Mouse (Mus musculus) frontal cortex, adult (tissue): ENCODE results near the gene Ccdc78.

ENCODE experiments used
- ATAC-seq: cut with Nextera tagmentation; 2 replicates; pipeline ENCODE4 v1.9.2; 2017; ENCODE audit warnings: mild to moderate bottlenecking, moderate library complexity, mixed read lengths; ENCODE audit not compliant: low TSS enrichment

The Ccdc78 gene

GRCm38 (mm10) chr17:25810890-25811289 lies 24.5 kb downstream of the Ccdc78 start:
- no peak for ATAC-seq

DNA sequence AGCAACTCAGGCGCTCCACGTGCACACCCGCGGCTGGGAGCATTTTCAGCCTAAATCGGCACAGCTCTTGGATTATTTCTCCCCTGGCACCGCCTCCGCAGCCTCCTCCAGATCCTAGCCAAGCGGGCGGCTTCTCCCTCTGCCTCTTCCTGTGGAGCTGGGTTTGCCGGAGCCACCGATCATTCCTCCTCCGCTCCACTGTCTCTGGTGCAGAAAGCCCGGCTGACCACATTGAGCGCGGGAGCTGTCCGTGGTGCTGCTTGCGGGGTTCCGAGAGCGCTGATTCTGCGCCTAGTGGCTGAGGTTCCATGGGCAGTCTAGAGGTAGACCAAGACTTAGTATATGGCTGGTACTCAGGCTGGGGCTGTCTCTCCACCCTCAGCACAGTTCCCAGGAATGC lies 27.1 kb downstream of the Ccdc78 start:
- ATAC-seq = peak; percentile 75

- ATAC-seq = no peak
Measured at GRCm38 (mm10) chr17:25817662-25818061, 31.3 kb downstream of the Ccdc78 start.

DNA sequence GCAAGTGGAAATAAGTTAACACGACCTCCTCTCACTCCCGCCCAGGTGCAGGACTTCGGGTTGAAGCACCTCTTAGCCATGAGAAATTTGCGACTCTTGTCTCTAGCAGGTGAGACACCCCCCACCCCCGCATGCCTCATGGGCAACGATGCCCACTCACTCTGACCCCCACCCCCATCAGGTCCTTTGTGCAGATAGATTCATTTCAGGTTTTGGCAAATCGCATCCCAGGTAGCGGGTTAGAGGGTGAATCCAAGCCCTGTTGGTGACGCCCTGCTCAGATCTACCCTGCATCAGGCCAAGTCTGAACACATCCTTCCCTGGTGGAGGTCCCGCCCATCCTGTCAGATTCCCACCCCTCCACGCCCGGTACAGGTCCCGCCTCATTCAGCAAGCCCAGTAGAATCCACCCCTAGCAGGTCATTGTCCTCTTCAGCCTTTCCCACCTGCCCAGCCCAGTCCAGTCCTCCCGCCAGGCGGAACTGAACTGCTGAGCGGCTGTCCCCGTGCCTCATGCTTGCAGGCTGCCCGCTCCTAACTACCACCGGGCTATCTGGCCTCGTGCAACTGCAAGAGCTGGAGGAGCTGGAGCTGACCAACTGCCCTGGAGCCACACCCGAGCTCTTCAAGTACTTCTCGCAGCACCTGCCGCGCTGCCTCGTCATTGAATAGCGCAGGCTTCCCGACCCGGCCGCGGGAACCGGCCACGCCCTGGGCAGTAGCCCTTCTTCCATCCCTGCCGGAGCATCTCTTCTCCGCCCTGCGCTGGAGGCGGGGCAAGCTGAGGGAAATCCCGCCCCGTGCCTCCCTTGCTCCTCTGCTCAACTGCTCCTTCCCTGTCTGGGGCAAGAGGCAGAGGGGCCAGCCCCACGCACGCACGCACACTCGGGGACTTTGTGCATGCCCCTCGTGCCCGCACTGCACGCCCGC lies 32.7 kb downstream of the Ccdc78 start:
- no peak for ATAC-seq

- peak; percentile 88 for ATAC-seq
Measured at GRCm38 (mm10) chr17:25823452-25823851, 37.1 kb downstream of the Ccdc78 start, which contains the start of gene Wdr24. Gene Wdr24, plus strand, starts transcription at chr17:25823627.

DNA sequence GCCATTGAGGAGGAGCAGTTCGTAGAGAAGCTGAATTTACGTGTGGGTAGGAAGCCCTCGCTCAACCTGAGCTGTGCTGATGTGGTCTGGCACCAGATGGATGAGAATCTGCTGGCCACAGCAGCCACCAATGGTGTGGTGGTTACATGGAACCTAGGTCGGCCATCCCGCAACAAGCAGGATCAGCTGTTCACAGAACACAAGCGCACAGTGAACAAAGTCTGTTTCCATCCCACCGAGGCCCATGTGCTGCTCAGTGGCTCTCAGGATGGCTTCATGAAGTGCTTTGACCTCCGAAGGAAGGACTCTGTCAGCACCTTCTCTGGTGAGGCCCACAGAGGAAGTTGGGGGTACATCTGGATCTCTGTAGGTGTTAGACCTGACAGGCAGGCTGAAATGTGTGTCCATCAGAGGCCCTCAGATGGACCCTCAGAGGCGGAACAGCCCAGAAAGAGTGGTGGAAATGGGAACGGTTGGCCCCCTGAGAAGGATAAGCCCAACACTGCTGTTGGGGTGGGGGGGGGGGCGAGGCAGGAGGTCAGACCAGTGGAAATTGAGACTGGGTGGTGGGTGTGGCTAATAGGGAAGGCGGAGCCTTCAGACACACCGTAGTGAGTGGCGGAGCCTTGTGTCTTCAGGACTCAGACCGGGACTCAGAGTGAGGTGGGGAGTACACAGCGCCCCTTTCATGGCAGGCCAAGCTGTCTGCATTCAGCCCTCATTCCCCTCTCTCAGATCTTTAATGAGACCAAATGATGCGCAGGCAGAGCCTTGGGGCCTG lies 38.2 kb downstream of the Ccdc78 start:
- ATAC-seq = no peak

- ATAC-seq = no peak
Measured at GRCm38 (mm10) chr17:25825311-25825710, 38.9 kb downstream of the Ccdc78 start.

- ATAC-seq = no peak
Measured at GRCm38 (mm10) chr17:25825984-25826570, 39.7 kb downstream of the Ccdc78 start.

DNA sequence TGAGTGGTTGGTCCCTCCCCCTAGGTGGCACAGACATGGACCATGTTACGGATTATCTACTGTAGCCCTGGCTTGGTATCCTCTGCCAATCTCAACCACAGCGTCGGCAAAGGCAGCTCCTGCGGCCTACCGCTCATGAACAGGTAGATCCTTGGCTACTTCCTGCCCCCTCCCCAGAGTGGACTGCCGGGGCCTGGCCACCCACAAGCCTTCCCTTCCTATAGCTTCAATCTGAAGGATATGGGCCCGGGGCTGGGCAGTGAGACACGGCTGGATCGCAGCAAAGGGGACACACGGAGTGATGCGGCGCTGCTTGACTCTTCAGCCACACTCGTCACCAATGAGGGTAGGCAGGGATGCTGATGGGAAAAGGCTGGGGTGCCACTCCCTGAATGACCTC lies 40.6 kb downstream of the Ccdc78 start:
- no peak for ATAC-seq

GRCm38 (mm10) chr17:25827546-25828222 lies 41.3 kb downstream of the Ccdc78 start:
- ATAC-seq = no peak

GRCm38 (mm10) chr17:25828223-25828594 lies 41.8 kb downstream of the Ccdc78 start:
- ATAC-seq = no peak

DNA sequence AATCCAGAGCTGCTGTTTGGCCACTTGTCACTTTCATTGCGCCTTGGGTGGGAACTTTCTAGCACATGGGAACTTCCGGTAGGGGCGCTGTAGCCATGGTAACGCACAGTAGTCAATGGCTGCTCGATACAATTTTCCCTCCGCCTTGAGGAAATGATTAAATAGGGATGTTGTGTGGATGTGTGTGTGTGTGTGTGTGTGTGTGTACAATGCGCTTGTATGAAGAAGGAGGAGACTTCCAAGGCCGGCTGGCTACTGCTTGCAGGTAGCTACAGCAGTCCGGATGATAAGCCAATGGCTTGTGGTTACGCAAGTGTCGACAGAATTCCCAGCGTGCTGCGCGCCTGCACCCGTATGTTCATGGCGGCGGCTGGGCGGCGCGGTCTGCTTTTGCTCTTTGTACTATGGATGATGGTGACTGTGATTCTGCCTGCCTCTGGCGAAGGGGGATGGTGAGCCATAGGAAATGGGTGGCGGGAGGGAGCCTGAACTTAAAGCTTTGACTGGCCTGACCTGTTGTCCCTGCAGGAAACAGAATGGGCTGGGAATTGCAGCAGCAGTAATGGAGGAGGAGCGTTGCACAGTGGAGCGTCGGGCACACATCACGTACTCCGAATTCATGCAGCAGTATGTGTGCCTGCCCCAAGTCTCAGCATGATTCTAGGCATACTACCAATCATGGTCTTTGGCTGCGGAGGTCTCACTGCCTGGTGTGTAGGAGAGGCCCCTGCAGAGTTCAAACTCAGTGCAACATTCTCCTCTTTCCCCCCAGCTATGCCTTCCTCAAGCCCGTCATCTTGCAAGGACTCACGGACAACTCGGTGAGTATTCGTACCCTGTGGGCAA lies 42.6 kb downstream of the Ccdc78 start, which contains the start of gene Jmjd8:
Gene Jmjd8 (plus strand): TSS at position 156 of the 846 bp plus-strand sequence.
- ATAC-seq = peak; percentile 48

- no peak for ATAC-seq
Measured at GRCm38 (mm10) chr17:25829558-25830017, 43.2 kb downstream of the Ccdc78 start.

DNA sequence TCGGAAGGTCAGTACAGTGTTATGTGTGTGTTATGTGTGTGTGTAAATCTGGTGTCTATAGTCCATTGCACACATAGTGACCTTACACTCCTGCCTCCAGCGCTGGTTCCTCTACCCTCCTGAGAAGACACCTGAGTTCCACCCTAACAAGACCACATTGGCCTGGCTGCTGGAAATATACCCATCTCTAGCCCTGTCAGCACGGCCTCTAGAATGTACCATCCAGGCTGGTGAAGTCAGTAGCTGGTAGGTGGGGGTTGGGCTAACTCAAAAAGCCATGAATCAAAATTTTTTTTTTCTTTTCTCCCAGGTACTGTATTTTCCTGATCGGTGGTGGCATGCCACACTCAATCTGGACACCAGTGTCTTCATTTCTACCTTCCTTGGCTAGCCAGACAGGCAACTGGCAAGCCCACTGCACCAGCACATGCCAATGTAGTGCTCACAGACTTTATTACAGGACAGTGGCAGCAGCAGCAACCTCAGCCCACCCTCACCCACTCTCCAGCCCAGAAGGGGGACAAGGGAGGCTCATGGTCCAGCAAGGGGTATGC lies 43.9 kb downstream of the Ccdc78 start:
- ATAC-seq = no peak

- no peak for ATAC-seq
Measured at GRCm38 (mm10) chr17:25830806-25831431, 44.5 kb downstream of the Ccdc78 start.

- ATAC-seq = no peak
Measured at GRCm38 (mm10) chr17:25831451-25832281, 45.3 kb downstream of the Ccdc78 start.

- peak; percentile 62 for ATAC-seq
Measured at GRCm38 (mm10) chr17:25832436-25833290, 46.3 kb downstream of the Ccdc78 start.

DNA sequence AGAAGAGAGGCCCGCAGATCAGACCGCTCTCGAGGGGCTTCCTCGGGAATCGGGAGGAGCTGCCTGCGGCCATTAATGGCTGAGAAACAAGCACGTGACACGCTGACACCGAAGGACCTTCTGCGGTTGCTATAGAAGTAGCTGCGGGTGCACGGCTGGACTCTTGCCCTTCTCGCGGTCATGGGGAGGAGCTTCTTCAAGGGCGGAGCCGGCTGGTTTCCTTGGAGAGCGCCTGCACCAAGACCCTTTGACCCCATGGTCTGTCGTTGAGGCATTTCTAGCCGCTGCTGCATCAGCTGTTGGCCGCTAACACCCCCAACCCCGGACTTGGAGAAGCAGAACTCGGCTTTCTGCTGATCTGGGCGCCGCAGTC lies 46.9 kb downstream of the Ccdc78 start, which contains the start of gene Stub1:
Gene Stub1 (minus strand): TSS at position 114 of the 373 bp plus-strand sequence.
- ATAC-seq = peak; percentile 9; the same call in 1 of the 2 replicates
